Mouse (Mus musculus) T-cell, adult 2 months (primary cell): ENCODE results near the gene Cadps2.

Source experiments
- DNase-seq: peaks from one replicate; pipeline ENCODE4 v3.0.0; 2022; ENCODE audit warnings: low spot score

The Cadps2 gene

DNA sequence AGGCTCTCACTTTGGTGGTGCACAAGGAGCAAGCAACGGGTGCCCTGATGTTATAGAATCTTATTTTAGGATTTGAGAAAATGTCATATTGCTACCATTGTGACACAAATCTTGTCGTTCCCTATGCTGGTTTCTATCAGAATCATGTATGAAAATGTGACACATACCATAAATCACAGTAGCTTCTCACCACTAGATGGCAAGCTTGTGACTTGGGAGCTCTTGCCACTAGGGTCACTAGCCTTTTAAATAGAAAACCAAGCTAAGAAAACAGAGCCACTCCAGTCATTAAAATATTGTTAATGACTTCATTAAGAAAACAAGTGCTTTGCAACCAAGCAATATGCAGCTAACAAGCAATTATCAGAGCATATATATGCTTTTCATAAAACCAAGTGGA is 81.0 kb downstream of the Cadps2 start:
- no peak for DNase-seq

DNA sequence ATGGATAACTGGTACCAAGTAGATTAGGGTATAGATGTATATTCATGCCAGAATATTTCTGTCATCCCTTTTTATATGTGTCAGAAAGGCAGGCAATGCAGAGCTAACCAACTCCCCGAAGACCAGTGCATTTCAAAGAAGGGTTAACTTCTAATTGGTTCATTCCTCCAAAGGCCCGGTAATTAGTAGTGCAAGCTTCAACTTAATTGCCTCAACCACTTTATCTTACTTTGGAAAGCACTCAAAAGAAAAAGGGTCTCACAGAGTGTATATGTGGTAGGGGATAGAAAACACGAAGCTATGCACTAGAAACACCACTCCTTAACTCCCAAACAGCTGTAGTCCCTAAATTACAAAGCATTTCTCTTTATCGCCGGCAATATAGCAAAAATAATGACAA is 90.4 kb downstream of the Cadps2 start:
- no peak for DNase-seq

DNA sequence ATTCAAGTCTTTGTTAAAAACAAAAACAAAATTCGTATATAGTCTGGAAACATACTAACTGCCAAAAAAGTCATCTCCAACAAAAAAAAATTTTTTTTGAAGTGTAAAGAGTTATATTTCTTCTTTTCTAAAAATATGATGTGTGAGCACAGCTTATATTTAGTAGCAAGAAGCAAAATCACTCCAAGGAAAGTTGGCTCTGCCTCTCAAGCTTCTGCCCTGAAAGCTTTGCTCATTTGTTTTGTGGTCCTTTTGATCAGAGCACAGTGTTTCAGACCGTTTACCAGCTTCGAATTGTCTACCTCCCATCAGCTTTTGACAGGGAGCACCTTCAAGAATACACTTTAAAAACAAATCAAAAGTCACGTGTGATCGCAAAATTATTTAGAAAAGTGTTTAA is 99.2 kb downstream of the Cadps2 start:
- no peak for DNase-seq

DNA sequence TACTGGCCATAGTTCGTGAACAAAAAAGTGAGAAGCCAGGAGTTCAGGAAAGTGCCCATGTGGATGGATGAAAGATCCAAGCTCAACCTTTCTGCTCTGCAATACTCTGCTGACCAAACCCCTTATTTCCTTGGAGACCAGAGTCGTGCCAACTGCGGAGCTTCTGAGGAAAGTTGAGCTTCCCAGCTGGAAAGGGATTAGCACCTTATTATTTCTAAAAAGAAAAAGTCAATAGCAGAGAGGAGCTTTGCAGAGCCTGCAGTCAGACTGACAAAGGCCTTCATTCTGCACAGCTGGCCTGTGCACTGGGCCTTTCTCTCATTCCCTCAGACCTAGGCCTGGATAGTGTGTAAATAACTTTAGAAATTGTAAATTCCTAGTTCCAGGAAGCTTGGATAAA is 106.5 kb downstream of the Cadps2 start:
- DNase-seq: no peak

DNA sequence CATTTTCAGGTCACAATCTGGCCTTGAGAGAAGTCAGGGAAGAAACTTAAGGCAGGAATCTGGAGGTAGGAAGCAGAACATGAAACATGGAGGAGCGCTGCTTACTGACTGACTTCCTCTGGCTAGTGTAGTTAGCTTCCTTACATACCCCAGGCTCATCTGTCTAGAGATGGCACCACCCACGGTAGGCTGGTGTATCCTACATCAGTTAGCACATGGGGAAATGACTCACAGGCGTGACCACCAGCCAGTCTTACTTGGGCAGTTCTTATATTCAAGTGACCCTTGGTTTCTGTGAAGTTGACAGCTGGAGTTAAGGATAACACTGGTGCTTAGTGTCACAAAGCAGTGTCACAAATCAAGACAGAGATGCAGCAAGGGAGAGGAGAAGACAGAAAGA is 110.6 kb downstream of the Cadps2 start:
- DNase-seq: no peak

DNA sequence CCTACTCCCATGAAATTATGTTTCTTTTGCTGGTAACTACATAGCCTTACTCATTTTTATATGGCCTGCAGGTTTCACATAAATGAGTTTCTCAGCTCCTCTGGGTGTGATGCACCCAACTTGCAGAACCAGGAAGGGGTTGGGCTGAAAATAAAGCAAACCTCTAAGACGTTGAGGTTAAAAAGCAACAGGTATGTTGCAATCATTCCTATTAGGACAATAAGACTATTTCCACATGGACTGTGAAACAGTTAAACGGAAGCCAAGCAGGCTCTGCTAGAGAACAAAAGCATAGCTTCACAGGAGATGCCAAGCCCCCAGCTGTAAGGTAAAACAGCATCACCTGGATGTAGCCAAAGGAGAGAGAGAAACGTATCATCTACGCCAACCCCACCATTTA is 115.5 kb downstream of the Cadps2 start:
- no peak for DNase-seq

DNA sequence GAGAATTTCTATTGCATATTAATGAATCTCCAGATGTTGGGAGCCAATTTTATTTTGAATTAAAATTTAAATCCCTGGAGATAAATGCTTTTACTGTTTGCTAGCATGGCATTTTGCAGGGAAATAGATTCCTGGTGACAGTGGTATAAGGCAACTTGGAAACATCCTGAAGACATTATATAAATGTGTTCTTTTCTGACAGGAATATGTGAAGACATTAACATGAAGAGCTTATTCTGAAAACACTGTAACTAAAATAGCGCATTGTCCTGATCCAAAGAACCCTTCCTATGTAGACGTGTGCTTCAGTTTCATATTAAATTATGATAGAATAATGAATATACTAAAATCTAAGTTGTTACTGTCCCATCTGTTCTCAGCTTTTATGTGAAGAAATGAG is 118.8 kb downstream of the Cadps2 start:
- DNase-seq: no peak

DNA sequence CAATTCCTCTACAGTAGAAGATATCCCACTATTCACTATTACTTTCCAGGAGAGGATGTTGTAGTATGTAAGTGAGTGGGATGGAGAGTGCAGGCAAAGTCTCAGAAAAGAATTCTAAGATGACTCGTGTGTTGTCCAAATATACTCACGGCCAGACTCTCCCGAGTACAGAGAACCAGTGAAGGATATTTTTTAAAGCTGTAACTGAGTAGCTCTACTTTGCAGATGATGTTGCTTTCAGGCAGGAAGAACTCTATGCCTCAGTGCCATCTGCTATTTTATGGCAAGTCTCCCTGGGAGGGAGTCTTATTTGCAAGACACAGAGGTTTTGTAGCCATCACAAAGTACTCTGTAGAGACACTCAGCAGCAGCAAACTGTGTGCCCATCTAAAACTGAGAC is 131.7 kb downstream of the Cadps2 start:
- DNase-seq: no peak

DNA sequence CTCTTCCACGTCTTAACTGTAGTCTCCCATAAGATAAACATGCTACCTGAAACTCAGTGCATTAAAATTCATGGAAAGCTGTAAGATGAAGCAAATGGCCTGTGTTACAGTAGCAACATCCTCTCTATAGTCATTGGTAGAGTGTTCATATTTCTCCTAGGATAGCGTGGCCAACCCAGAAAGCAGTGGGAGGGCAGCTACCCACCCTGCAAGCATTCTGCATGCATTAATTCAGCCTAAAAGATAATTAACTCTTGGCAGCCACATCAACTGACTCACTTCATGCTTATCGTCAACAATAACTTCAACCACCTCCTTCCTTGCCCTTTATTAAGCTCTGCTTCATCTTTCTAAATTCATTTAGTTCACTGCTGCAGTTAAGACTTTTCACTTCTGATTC is 138.3 kb downstream of the Cadps2 start:
- DNase-seq: no peak

DNA sequence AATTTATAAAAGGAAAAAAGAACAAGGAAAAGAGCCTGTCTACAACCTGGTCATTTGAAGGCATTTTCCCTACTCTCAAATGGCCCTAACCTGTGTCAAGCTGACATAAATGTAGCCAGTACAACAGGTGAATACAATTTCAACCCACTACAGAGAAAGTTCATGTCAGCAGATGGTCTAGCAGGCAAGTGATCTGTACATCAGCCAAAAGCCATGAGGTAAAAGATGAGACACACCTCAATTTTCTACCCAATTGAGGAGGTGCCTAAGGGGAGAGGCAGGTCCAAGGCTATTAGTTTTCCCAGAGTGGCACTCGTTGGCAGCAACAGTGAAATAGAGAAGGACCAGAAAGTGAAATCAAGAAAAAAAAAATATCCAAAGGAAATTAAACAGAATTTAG is 161.0 kb downstream of the Cadps2 start:
- no peak for DNase-seq

DNA sequence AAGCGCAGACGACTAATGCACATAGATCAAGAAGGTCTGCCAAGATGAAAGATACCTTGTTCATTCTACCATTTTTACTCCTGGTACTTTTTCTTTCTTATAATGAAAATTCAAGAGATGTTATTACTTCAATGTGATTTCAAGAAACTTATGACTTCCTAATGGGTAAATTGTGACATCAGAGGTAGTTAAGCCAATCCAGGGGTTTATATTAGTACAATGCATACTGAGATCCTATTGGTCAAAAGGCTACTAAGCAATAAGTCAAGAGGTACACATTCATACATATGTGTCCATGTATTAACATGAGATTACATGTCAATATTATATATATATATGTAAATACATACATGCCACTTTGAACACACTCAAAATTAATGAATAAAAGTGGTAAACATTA is 184.2 kb downstream of the Cadps2 start, which contains the start of gene Rnf148:
Gene Rnf148, minus strand, starts transcription at position 101 of the 400 bp plus-strand sequence.
- DNase-seq: no peak

DNA sequence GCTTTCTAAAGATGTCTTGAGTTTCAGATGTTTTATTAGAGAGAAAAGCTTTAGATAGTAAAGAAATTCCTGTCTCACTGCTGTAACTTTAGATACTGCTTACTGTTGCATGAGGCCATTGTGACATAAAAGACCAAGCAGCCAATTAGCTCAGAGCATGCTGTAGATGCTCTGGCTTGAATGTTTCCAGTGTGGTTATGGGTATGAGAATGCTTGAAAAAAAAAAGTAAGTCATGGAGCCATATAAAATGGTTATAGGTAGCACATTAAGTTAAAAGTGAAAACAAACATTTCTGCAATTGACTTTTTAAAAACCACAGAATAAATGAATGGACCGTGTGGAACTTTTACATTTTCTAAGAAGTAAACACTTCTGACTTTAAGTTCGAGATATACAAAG is 189.0 kb downstream of the Cadps2 start, which contains the start of gene Rnf133:
Gene Rnf133, minus strand, starts transcription at position 101 of the 400 bp plus-strand sequence.
- DNase-seq: no peak

DNA sequence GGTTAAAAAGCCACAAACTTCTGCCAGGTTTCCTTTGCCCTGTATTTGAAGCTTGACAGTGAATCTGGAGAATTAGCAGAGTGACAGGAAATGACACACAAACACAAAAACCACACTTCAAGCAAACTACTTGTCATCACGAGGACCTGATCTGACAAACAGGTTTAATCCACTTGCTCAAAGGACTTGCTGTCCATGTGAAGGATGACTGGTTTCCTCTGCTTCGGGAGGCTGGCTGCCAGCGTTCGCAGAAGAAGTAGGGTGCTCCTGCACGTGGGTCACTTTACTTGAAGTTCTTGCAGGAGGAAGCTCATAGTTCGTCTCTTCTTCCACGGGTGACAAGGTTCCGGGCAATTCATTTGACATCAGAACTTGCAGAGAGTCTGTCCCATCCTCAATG is 190.5 kb downstream of the Cadps2 start:
- no peak for DNase-seq

DNA sequence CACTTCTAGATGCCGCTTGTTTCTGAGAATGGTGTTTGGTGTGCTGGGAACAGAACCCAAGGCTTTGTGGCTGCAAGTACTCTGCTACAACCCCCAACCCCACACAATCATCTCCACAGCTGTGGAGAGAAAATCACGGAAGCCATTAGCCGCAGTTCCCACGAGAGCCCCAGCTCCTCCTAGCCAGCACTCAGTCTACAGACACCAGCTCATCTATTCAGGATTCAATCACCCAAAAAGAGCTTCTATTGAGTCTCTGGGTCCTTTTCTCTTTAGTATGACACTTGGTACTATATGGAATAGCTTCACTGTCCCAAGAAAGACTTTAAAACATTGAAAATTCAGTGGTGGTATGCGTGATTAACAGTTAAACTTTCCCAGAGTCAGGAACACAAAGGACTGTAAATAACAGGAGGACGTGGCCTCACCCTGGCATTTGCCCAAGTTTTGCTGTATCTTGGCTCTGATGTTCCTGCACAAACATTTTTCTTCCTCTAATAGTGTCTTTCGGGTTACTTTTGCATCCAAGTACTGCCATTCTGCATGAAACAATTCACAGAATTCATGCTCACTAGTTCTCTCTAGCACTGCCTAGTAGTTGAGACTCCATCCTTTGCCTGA is 191.5 kb downstream of the Cadps2 start:
- no peak for DNase-seq

DNA sequence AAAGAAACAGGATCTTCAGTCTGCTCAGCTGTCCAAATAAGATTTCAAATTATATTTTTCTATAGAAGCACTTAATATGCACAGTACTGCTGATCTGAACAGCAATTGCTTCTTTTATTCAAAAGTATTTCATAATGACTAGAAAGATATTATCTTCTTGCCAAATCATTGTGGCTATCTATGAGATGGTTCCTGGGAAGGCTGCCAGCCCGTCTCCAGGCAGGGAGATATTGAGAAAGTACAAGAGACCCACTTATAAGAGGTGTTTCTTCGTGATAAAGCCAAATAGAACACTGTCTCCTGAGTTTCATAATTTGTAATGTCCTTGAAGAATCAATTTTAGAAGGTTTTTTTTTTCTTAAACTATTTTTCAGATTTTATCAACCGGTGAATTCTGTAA is 202.1 kb downstream of the Cadps2 start:
- no peak for DNase-seq

DNA sequence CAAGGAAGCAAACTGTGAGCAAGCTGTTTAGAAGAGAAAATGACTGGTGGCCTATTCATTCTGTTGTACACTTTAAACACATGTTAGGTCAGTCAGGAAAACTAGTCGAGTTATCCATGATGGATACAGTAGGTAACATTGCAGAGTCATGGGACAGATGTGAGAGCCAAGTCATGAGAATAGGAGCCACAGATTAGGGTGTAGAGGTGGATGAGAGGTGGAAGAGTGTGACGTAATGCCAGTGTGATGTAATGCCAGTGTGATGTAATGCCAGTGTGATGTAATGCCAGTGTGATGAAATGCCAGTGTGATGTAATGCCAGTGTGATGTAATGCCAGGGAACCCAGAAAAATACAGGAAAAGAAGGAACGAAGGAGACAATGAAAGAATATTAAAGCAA is 204.0 kb downstream of the Cadps2 start:
- no peak for DNase-seq

DNA sequence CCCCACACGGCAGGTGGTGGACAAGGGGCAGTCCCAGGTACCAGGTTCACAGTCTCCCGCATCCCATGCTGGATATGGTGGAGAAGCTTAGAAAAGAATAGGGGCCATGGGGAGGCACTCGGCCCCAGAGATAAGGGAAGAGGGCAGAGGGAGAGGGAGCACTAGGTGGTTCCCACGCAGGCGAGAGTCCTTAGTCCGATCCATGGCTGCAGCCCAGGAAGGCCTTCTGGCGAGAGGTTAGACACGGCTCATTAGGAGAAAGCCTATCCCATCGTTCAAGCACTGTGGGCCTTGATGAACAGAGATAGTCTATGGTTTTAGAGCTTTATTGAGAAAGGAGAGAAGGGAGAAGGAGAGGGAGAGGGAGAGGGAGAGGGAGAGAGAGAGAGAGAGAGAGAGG is 205.2 kb downstream of the Cadps2 start:
- no peak for DNase-seq

DNA sequence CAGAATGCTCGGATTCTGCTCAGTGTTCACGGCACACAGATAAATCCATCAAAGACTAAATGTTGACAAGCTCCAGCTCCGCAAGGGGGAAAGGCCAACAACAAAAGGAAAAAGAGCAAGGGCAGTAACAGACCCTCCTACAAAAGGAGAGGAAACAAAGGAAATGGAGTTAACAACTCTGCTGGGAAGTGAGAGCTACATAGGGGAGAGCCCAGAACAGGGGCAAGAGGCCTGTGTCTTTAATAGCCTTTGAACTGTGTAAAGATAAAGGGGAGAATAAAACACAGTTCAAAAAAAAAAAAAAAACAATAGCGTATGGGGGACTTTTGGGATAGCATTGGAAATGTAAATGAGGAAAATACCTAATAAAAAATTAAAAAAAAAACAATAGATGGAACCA is 208.8 kb downstream of the Cadps2 start:
- DNase-seq: no peak

DNA sequence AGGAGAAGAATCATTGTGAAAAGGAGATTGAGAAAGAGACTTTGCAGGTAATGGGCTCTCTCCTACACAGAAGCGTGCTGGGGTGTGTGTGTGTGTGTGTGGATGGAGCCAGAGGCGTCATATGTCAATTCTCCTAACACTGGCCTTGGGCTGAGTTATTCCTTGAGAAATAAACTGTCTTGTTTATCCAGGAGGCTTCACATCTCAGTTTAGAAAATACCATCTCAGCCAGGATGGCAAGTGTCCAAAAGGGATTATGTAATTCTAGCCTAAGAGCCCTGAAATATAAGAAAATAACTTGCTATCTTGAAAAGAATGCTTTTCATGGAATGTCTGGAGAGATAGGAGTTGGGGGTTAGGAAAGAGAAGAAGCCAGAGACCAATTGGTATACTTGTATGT is 264.1 kb downstream of the Cadps2 start:
- DNase-seq: no peak

DNA sequence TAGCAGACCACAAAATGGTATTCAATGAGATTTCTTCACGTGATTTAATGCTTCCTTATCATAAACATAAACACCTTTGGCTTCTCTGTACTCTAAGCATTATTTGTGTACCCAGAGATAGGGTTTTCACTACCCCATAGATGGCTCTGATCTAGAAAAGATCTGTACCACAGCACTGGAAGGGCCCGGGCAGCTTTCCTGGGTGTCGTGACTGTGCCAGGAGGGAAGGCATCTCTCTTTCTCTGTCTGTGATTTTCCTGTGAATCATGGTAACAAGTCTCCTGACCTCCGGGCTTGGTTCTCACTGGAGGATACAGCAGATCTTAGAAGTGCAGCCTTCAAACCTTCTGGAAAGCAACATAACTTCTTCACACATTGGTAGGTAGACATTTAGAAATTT is 265.5 kb downstream of the Cadps2 start:
- no peak for DNase-seq

DNA sequence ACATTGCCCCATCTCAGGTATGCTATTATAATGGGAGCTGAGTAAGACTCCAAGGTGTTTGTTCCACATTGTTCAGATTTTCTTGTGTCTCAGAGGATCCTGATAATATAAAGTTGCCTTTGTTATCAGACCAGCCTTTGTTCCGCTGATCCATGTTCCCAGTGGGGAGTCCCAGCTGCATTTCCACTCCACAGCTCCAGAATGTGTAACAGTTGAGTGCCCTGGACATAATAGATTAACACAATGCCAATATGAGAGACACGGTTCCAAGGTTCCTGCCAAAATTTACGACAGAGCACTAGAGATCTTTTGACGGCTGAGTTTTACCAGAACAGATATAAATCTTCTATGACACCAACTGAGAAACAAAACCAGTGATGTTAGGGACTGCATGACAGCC is 266.8 kb downstream of the Cadps2 start:
- DNase-seq: no peak

DNA sequence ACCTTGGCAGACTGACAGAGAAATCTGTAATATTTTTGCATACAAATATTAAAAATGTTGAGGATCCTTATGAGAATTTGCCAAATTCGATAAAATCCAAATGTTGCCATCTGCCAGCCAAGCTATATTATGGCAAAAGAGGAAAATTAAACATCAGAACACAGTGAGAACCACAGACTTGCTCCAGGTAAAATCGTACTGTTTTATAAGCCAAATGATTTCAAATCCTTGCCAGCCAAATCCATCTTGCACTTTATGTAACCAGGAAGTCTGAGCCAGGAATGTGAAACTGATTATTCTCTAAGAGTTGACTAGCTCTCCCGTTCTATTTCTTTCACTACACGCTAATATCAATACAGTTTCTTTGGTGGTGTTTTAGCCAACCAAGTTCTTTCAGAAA is 269.5 kb downstream of the Cadps2 start:
- no peak for DNase-seq

DNA sequence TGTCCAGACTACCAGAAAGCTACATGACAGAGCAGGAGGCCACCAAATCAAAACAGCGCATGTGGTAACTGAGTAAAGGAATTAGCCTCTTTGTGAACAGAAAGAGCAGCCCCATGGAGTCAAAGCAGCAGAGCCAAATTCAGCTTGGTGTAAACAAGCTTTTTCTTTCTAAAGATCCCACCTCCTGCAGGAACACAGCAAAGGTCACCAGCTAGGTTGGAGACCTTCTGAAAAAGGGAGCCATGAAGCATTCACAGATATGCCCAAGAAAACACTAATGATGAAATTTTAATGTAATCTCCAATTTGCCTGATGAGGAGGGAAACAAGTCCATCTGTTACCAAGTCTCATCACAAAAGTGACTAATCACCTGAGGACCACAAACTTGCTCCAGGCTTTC is 270.5 kb downstream of the Cadps2 start:
- DNase-seq: no peak

DNA sequence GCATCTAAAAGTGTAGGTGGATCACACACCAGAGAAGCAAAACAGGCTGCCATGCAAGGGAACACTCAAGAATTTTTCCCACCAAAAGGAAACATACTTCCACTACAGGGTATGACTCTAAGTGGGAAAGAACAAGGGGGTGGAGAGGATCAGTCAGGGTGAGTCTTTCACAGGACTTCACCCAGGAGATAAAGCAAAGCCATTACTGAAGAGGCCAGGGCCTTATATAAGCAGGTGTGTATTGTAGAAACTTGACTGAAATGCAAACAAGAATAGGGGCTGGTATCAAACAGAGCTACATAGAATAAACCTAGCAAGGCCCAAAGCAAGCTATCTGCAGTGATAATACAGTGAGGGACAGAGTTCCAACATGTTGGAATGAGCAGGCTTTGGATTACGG is 271.6 kb downstream of the Cadps2 start:
- DNase-seq: no peak

DNA sequence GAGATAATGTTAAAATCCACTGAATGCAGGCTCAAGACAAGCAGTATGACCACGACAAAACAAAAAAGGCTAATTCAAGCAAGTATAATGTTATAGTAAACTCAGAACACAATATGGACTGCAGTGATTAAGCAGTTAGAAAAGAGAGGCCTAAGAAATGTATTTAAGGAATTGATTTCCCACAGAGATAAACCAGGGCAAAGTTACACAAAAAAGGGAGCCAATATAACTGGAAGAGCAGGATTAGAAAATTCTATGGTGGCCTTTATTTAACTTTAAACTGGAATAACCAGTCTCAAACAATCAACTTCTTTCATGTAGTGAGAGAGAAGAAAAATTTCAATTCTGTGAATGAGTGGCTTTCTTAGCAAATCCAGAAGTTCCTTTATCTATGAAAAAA is 289.3 kb downstream of the Cadps2 start:
- DNase-seq: no peak
